Mouse (Mus musculus): ENCODE results near the gene Sept8. TPM values are rescaled to one million over a fixed set of nuclear protein-coding genes. Genes with fewer than 3 reads are reported as not detected.

Sept8 gene
- polyA plus RNA-seq, 1 experiment from 2014 or later = 36.7 TPM

DNA sequence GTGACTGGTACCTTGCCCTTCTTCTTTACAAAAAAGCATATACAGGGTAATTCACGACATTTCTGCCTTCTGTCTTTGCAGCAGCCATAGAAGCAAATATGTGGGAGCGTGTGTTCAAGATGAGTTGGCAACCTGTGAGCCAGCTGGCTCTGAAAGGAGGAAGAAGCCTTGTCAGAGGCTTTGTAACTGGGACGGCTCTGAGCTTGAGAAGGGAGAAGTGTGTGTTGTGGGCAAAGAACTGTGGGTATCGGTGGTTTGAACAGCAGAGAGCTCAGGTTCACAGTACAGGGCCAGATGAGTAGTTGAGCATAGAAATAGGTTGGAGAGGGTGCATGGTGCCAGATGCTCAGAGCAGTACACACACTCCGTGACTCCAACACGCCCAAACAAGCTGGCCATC, 22.1 kb upstream of the Sept8 start:
- Histone ChIP-seq H3K27me3 (0 out of 2 replicates have a peak, but pooled peaks cover 4% of the 10 kb centered on the region), H3K36me3 (no peaks in the 10 kb centered on the region), H3K4me3 (replicated peaks) (no peak overlapping the region), H3K4me2 (no peak overlapping the region), H3K27ac (no peak overlapping the region), H3K9me3 (no peaks in the 10 kb centered on the region), H3K4me1 (replicated peaks) (peaks cover 15% of the 10 kb centered on the region; the same call in 1 of the 2 replicates), H3K9ac (replicated peaks) (no peak overlapping the region)
- WGBS = 71% methylated on average over 6 of the region's 6 CpGs
- ATAC-seq (ENCODE audit: insufficient number of reproducible peaks, insufficient read depth, low FRiP score, low TSS enrichment, low read depth) = no peak

DNA sequence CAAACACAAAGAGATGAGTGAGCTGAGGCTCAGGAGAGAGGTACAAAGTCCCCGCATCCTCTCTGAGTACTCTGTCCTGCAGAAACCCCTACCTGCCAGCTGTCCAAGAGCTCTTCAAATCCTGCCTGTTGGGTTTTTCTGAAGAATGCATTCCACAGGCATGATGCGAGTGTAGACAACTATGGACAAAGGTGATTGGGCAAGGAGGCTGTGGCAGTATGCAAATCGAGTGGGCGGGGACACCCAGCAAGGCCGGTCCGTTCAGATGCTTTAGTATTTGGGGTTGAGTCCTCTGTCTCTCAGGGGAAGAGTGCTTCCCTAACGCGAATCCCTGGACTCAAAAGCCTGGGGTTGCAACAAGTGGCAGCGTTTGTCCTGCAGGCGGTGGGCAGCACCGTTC, 18.5 kb upstream of the Sept8 start:
- Histone ChIP-seq H3K4me1 (replicated peaks) (peaks cover 19% of the 10 kb centered on the region; the same call in 1 of the 2 replicates), H3K4me2 (peak overlapping the region; percentile 40), H3K9ac (replicated peaks) (no peak overlapping the region), H3K27me3 (0 out of 2 replicates have a peak, but pooled peaks cover 4% of the 10 kb centered on the region), H3K27ac (no peak overlapping the region), H3K36me3 (no peaks in the 10 kb centered on the region), H3K4me3 (replicated peaks) (no peak overlapping the region), H3K9me3 (no peaks in the 10 kb centered on the region)
- 12% methylated on average over 11 of the region's 11 CpGs for WGBS
- no peak; the same call in 1 of the 2 replicates for ATAC-seq (ENCODE audit: insufficient number of reproducible peaks, insufficient read depth, low FRiP score, low TSS enrichment, low read depth)

DNA sequence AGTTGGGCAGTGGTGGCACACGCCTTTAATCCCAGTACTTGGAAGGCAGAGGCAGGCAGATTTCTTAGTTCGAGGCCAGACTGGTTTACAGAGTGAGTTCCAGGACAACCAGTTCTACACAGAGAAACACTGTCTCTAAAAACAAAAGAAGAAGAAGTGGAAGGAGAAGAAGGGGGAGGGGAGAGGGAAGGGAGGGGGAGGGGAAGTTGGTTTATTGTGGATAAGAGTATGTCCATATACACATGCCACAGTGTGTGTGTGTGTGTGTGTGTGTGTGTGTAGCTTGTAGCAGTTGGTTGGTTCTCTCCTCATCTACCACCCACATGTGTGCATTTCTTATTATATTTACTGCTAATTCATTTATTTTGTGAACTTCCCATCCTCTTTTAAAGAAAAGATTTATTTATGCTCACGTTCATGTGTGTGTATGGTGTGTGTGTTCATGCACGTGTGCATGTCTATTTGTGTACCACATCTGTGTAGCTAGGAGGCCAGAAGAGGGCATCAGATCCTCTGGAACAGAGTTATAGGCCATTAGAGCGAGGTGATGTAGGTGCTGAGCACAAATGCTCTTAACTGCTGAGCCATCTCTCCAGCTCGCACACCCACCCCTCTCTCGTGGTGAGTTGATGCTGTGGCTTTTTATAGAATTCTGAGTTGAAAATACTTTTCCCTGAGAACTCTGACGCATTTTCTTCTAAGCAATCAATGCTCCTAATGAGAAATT, 16.9 kb upstream of the Sept8 start:
- H3K27me3 ChIP-seq = 0 out of 2 replicates have a peak, but pooled peaks cover 4% of the 10 kb centered on the region
- 81% methylated on average over 8 of the region's 8 CpGs for WGBS
- no peak overlapping the region for H3K4me2 ChIP-seq
- no peak overlapping the region for H3K27ac ChIP-seq
- no peaks in the 10 kb centered on the region for H3K36me3 ChIP-seq
- ATAC-seq (ENCODE audit: insufficient number of reproducible peaks, insufficient read depth, low FRiP score, low TSS enrichment, low read depth) = no peak
- H3K9ac ChIP-seq (replicated peaks) = no peak overlapping the region
- peaks cover 13% of the 10 kb centered on the region; the same call in 1 of the 2 replicates for H3K4me1 ChIP-seq (replicated peaks)
- H3K4me3 ChIP-seq (replicated peaks) = no peak overlapping the region
- H3K9me3 ChIP-seq = no peaks in the 10 kb centered on the region

DNA sequence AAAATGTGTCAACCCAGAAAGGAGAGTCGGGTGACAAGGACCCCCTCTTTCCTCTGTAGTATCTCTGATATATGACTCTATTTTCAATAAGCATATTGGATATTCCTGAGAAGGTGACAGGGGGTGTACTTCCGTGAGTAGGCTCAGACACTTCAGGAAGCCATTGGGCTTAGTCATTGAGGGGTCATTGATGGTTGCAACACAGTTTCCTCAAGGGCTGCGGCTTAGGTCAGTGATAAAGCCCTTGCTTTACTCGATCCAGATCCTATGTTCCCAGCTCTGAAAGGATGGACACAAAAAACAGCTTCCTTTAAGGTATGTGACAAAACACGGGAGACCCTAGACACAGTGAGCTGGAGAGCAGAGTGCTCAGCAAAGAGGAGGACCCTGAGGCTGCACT, 15.3 kb upstream of the Sept8 start:
- Histone ChIP-seq H3K4me1 (replicated peaks) (peaks cover 13% of the 10 kb centered on the region; the same call in 1 of the 2 replicates), H3K27ac (no peak overlapping the region), H3K9ac (replicated peaks) (no peak overlapping the region), H3K36me3 (no peaks in the 10 kb centered on the region), H3K27me3 (0 out of 2 replicates have a peak, but pooled peaks cover 4% of the 10 kb centered on the region), H3K9me3 (no peaks in the 10 kb centered on the region), H3K4me2 (no peak overlapping the region), H3K4me3 (replicated peaks) (no peak overlapping the region)
- 86% methylated on average over 5 of the region's 5 CpGs for WGBS
- no peak for ATAC-seq (ENCODE audit: insufficient number of reproducible peaks, insufficient read depth, low FRiP score, low TSS enrichment, low read depth)

DNA sequence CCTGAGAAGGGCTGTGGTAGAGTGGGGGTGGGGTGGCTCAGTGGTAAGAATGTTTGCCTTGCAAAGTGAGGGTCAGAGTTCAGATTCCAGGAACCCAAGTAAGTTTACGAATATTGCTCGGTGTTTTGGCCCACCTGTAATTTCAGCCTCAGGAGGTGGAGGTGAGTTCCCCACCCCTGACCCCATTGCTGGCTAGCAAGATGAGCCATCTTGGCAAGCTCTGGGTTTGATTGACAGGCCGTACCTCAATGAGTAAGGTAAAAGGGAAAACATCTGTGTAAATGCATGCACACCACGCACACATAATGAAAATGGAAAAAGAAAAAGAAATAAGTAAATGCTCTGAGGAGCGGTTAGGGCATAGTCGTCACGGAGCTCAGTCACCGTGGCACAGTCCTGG, 14.7 kb upstream of the Sept8 start:
- no peaks in the 10 kb centered on the region for H3K9me3 ChIP-seq
- 90% methylated on average over 8 of the region's 8 CpGs for WGBS
- ATAC-seq (ENCODE audit: insufficient number of reproducible peaks, insufficient read depth, low FRiP score, low TSS enrichment, low read depth) = no peak
- peaks cover 13% of the 10 kb centered on the region; the same call in 1 of the 2 replicates for H3K4me1 ChIP-seq (replicated peaks)
- H3K27me3 ChIP-seq = 0 out of 2 replicates have a peak, but pooled peaks cover 4% of the 10 kb centered on the region
- no peak overlapping the region for H3K27ac ChIP-seq
- H3K36me3 ChIP-seq = no peaks in the 10 kb centered on the region
- H3K4me2 ChIP-seq = no peak overlapping the region
- H3K4me3 ChIP-seq (replicated peaks) = no peak overlapping the region
- no peak overlapping the region for H3K9ac ChIP-seq (replicated peaks)

DNA sequence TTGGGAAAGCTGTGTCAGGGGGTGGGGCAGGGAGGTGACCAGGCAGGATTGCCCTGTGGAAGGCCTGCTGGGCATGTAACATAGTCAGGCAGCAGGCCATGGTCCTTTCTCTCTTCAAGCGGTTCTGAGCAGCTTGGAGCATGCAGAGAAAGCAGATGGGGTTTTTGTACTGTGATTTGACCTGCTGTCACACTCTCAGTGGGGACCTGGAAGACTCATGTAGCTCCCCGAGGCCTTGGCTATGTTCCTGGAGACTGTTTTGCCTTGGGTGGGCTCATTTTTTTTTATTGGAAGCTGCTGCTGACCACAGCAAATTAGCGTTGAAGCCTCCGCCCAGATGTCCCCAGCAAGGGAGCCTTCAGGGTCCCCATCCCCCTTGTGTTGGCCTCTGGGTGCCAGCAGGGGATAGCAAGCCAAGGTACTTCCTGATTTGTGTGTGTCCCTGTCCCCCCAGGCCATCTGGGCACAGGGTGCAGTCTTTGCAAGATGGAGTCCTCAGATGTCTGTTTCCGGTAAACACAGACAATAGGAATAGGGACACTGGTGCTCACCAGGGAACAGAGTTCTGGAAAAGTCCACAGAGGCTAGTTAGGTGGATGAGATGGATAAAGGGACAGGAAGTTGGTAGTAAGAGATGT, 13.9 kb upstream of the Sept8 start:
- ATAC-seq (ENCODE audit: insufficient number of reproducible peaks, insufficient read depth, low FRiP score, low TSS enrichment, low read depth) = no peak
- WGBS = 49% methylated on average over 5 of the region's 5 CpGs
- Histone ChIP-seq H3K9ac (replicated peaks) (no peak overlapping the region), H3K27me3 (no peaks in the 10 kb centered on the region), H3K36me3 (no peaks in the 10 kb centered on the region), H3K4me2 (no peak overlapping the region), H3K4me3 (replicated peaks) (no peak overlapping the region), H3K27ac (no peak overlapping the region), H3K4me1 (replicated peaks) (peaks cover 13% of the 10 kb centered on the region; the same call in 1 of the 2 replicates), H3K9me3 (no peaks in the 10 kb centered on the region)

DNA sequence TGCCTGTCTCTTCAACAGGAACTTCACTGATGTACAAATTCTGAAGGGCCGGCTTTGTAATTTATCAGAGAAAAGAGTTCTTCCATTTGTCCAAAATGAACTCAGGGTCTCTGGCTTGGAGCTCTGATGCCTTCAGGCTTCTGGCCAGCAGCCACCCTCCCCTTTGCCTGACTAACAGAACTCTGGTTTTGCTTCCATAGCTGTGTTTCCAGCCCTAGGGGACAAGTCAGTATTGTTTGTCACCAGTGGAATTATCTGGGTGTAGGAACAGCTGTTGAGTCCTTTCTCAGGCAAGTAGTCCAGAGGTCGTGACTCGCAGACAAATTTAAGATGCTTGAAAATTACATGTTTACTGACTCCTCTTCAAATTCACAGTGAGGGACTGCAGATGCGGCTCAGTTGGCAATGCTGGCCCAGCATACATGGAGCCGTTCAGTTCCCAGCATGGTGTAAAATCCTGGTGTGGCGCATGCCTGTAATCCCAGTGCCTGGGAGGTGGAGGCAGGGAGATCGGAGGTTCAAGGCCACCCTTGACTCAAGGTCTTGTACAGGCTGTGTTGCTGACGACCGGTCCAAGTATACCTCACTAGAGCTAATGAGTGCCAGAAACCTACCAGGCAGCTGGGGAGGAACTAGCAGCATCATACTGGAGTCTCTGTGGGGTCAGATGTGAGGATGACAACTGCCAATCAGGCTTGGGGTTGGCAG, 11.8 kb upstream of the Sept8 start:
- 80% methylated on average over 9 of the region's 9 CpGs for WGBS
- no peak overlapping the region for H3K4me3 ChIP-seq (replicated peaks)
- H3K9me3 ChIP-seq = no peaks in the 10 kb centered on the region
- 0 out of 2 replicates have a peak, but pooled peaks cover 8% of the 10 kb centered on the region for H3K4me1 ChIP-seq (replicated peaks)
- H3K9ac ChIP-seq (replicated peaks) = no peak overlapping the region
- no peak for ATAC-seq (ENCODE audit: insufficient number of reproducible peaks, insufficient read depth, low FRiP score, low TSS enrichment, low read depth)
- H3K4me2 ChIP-seq = no peak overlapping the region
- H3K36me3 ChIP-seq = no peaks in the 10 kb centered on the region
- H3K27me3 ChIP-seq = no peaks in the 10 kb centered on the region
- H3K27ac ChIP-seq = no peak overlapping the region

DNA sequence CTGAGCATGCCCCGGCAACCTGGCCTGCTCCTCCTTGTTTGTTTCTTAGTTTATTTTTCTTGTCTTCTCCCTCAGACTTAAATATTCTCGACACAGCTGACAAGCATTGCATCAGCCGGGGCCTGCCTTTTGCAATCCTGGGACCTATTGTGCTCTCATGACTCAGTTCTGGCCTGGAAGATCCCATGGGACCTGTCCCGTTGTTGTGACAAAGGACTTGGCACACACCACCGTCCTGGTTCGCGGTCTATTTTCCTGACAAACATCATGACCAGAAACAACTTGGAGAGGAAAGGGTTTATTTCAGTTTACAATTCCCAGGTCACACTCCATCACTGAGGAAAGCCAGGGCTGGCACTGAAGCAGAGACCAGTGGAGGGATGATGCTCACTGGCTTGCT, 10.9 kb upstream of the Sept8 start:
- WGBS = 83% methylated on average over 7 of the region's 7 CpGs

DNA sequence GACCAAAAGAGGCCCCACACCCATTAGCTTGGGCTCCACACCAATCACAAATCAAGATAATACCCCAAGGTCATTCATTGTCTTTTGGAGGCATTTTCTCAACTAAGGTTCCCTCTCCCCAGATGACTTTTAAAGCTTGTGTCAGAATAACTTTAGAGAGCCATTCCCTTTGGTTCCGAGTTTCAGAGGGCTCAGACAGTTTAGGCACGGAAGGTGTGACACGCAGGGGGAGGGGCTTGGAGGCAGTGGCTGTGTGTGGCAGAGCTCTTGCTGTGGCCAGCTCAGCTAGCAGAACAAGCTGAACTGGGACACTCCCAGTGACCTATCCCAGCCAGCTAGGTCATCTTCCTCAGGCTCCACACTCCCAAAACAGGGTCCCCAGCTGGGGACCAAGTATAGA, 10.5 kb upstream of the Sept8 start:
- no peak for ATAC-seq (ENCODE audit: insufficient number of reproducible peaks, insufficient read depth, low FRiP score, low TSS enrichment, low read depth)

More for the DNA sequence above, 10.9 kb upstream of the Sept8 start:
- H3K4me2 ChIP-seq = no peak overlapping the region
- no peak for ATAC-seq (ENCODE audit: insufficient number of reproducible peaks, insufficient read depth, low FRiP score, low TSS enrichment, low read depth)
- no peaks in the 10 kb centered on the region for H3K9me3 ChIP-seq
- H3K4me1 ChIP-seq (replicated peaks) = 0 out of 2 replicates have a peak, but pooled peaks cover 8% of the 10 kb centered on the region
- H3K27me3 ChIP-seq = no peaks in the 10 kb centered on the region
- H3K27ac ChIP-seq = no peak overlapping the region
- no peak overlapping the region for H3K4me3 ChIP-seq (replicated peaks)
- H3K9ac ChIP-seq (replicated peaks) = no peak overlapping the region
- H3K36me3 ChIP-seq = no peaks in the 10 kb centered on the region

DNA sequence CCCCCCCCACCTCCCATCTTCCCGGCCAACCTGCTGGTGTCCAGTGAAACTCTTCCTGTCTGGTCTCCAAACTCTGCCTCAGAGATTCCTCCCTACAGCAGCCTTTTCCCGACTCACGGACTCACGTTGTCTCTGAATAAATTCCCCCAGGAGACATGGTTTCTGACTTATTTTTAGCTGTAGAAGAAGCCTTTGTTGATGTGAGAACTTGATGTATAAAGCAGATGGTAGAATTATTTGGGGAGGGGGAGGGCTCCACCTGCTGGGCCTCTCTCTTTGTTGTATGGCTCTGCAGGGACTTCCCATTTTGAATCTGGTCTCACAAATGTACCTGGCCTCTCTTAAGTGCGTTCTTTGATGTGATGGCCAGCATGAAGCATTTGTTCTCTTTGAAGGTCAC, 8.7 kb upstream of the Sept8 start:
- Histone ChIP-seq H3K9me3 (no peaks in the 10 kb centered on the region), H3K27ac (no peak overlapping the region), H3K36me3 (no peaks in the 10 kb centered on the region), H3K4me3 (replicated peaks) (no peak overlapping the region), H3K4me2 (no peak overlapping the region), H3K27me3 (no peaks in the 10 kb centered on the region), H3K9ac (replicated peaks) (no peak overlapping the region), H3K4me1 (replicated peaks) (0 out of 2 replicates have a peak, but pooled peaks cover under 1% of the 10 kb centered on the region)
- no peak for ATAC-seq (ENCODE audit: insufficient number of reproducible peaks, insufficient read depth, low FRiP score, low TSS enrichment, low read depth)
- WGBS = 46% methylated on average over 5 of the region's 5 CpGs

More for the DNA sequence above, 10.5 kb upstream of the Sept8 start:
- no peak overlapping the region for H3K4me2 ChIP-seq
- no peak overlapping the region for H3K4me3 ChIP-seq (replicated peaks)
- no peaks in the 10 kb centered on the region for H3K36me3 ChIP-seq
- no peaks in the 10 kb centered on the region for H3K27me3 ChIP-seq
- H3K4me1 ChIP-seq (replicated peaks) = 0 out of 2 replicates have a peak, but pooled peaks cover 8% of the 10 kb centered on the region
- 45% methylated on average over 3 of the region's 3 CpGs for WGBS
- no peak overlapping the region for H3K27ac ChIP-seq
- no peak overlapping the region for H3K9ac ChIP-seq (replicated peaks)
- no peaks in the 10 kb centered on the region for H3K9me3 ChIP-seq
